Mouse (Mus musculus): ENCODE data around the gene Xrcc2. TPM values are rescaled to one million over a fixed set of nuclear protein-coding genes. Genes with fewer than 3 reads are reported as not detected.

Xrcc2 gene
- total RNA-seq, 2 experiments from 2014 or later, result 2.9 to 4.4 TPM

- no peak for DNase-seq
Measured at GRCm38 (mm10) chr5:25671051-25671450, 34.6 kb downstream of the Xrcc2 start.

DNA sequence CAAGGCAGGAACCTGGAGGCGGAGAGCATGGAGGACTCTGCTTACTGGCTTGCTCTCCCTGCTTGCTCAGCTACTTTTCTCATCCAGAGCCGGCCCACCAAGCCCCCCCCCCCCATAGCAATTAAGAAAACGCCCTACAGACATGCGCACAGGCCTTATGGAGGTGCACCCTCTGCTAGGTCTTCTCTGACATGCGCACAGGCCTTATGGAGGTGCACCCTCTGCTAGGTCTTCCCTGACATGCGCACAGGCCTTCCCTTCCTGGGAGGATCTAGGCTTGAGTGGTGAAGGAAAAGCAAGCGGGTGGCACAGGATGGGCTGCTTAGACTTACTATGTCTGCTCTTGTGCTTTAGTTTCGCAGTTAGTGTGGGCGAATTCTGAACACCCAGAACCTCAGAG lies 37.3 kb downstream of the Xrcc2 start:
- DNase-seq, result no peak

DNA sequence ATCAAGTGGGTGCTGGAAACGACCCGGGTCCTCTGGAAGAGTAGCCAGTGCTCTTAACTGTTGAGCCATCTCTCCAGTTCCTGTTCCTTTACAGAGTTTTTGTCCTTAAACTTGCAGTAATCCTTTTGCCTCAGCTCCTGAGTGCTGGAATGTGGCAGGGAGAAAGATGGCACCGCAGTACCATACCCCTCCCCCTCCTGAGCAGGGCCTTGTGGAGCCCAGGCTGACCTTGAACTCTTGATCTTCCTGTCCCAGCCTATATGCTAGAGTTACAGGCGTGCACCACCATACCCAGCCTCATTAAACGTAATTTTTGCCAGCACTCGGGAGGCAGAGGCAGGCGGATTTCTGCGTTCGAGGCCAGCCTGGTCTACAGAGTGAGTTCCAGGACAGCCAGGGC lies 38.9 kb downstream of the Xrcc2 start:
- DNase-seq, result no peak

DNA sequence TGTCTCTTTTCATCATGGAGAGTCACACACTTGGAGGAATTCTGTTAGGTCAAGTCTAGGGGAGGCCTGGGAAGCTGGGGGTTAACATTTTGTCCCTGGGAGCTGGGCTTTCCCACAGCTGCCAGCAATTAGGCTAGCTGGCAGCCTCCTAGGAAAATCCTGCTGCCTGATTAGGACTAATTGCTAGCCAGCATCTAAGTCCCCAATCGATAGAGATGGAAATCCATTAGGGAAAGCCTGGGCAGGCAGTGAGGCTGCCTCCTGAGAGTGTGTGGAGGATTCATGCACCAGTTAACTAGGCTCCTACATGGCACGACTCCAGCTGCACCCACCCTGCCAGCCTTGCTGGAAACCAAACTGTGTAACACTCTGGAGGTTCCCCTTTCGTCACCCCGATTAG lies 39.5 kb downstream of the Xrcc2 start:
- peak; percentile 18 for DNase-seq

DNA sequence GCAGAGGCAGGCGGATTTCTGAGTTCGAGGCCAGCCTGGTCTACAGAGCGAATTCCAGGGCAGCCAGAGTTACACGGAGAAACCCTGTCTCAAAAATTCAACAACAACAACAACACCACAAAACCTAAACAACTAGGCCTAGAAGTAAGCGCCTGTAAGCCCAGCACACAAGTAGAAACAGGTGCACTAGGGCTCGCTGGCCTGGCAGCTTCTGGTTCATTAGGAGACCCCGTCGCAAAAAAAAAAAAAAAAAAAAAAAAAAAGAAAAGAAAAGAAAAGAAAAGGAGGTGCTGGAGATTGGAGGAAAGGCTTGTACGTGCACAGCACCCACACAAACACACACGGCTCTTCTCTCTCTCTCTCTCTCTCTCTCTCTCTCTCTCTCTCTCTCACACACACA lies 40.1 kb downstream of the Xrcc2 start:
- DNase-seq, result no peak

- DNase-seq, result no peak
Measured at GRCm38 (mm10) chr5:25663165-25663564, 42.5 kb downstream of the Xrcc2 start.

GRCm38 (mm10) chr5:25654578-25654987 lies 51.0 kb downstream of the Xrcc2 start:
- peak; percentile 12 for DNase-seq

DNA sequence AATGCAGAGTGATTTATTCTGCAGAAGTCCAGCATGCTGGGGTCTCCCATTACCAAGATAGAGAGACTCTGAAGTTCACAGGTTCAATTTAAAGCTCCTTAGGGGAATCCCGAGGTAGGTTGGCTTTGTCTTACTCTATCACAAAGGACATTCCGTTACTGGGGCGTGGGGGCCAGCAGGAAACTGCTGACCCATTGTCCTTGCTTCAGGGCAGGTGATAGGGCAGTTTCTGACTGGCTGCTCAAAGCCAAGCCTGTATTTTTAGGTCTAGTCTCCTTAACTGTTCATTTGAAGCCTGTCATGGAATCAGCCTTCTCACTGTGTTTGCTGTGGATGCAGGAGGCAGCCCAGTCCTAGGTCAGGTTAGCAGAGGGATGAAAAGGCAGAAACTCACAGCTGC lies 52.2 kb downstream of the Xrcc2 start:
- no peak for DNase-seq

DNA sequence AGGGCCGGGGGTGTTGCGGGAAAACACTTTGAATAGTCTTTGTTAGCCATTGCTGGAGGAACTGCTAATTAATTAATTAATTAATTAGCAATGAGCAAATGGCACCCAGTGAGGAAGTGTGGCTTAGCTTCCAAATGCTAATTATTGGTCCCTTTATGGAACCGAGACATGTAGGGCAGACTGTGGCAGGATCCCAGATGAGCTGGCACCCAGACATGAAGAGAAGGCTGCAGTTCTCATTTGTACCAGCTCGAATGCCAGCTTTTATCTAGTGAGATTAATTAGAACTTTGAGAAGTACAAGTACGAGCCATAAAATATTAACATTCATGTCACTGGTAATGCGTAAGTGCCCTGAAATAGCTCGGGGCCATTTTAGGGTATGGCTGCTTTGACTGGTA lies 53.2 kb downstream of the Xrcc2 start:
- DNase-seq, result no peak

GRCm38 (mm10) chr5:25645661-25646364 lies 59.8 kb downstream of the Xrcc2 start:
- DNase-seq, result no peak

DNA sequence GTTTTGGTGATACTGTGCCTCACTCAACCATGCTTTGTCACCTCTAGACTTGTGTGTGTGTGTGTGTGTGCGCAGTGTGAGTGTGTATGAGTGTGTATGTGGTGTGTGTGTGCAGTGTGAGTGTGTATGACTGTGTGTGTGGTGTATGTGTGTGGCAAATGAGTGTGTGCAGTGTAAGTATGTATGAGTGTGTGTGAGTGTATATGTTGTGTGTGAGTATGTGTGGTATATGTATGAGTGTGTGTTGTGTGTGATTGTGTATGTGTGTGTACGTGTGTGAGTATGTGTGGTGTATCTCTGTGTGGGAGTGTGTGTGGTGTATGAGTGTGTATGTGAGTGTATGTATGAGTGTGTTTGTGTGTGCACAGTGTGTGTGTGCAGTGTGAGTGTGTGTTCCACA lies 61.1 kb downstream of the Xrcc2 start:
- DNase-seq, result no peak

DNA sequence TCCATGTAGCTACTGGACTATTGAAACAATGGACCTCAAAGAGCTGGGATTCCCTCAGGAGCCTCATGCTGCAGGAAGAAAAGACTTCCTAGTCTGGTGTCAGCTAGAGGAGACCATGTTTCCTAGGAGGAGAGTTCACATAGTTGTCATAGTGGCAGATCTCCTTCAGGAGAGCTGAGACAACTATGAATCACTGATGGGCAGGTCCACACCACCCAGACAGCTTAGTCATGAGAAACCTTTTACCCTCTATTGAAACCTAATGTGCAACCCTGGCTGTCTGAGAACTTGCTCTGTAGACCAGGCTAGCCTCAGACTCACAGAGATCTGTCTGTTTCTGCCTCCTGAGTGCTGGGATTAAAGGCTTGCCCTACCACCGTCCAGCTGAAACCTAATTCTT lies 62.9 kb downstream of the Xrcc2 start:
- no peak for DNase-seq

Other genes starting within 250 kb of the Xrcc2 start
- 10 to 100 TPM; 32.1 to 43.2 TPM for gene Kmt2c, start 207.0 kb downstream of the Xrcc2 start, total RNA-seq (2021)
- gene Cct8l1, start 189.8 kb downstream of the Xrcc2 start, total RNA-seq (2021), result not detected
- gene Actr3b, start 54.2 kb upstream of the Xrcc2 start, total RNA-seq (2021), result 1 to 10 TPM in 1 of 2 experiments, under 1 TPM in 1; 0.93 to 1.5 TPM
- gene Gm21663, start 236.6 kb upstream of the Xrcc2 start, total RNA-seq (2021), result not detected
- not detected for gene Gm21671, start 248.6 kb upstream of the Xrcc2 start, total RNA-seq (2021)

Data from gastrocnemius, postnatal 10 days (tissue).